Mouse (Mus musculus) retina, embryonic 14.5 days (tissue): ENCODE measurements around the gene Prss35.

Experiments
- DNase-seq: peaks from one replicate; pipeline ENCODE4 v3.0.0-alpha.2; 2015; ENCODE audit warnings: low spot score

Prss35 gene

GRCm38 (mm10) chr9:86734357-86734756, 9.1 kb upstream of the Prss35 start:
- DNase-seq = no peak

GRCm38 (mm10) chr9:86734795-86735194, 8.7 kb upstream of the Prss35 start:
- DNase-seq = no peak

- DNase-seq = no peak
Measured at GRCm38 (mm10) chr9:86736991-86737390, 6.5 kb upstream of the Prss35 start.

- no peak for DNase-seq
Measured at GRCm38 (mm10) chr9:86738067-86738466, 5.4 kb upstream of the Prss35 start.

GRCm38 (mm10) chr9:86738801-86739200, 4.6 kb upstream of the Prss35 start:
- no peak for DNase-seq

- DNase-seq = no peak
Measured at GRCm38 (mm10) chr9:86739971-86740370, 3.5 kb upstream of the Prss35 start.

- peak; percentile 4 for DNase-seq
Measured at GRCm38 (mm10) chr9:86744041-86744440, 592 bp downstream of the Prss35 start.

- DNase-seq = peak; percentile 82
Measured at GRCm38 (mm10) chr9:86745926-86746581, 2.6 kb downstream of the Prss35 start.

GRCm38 (mm10) chr9:86762477-86763376, 19.3 kb downstream of the Prss35 start:
- no peak for DNase-seq

- no peak for DNase-seq
Measured at GRCm38 (mm10) chr9:86764002-86764401, 20.6 kb downstream of the Prss35 start.

- DNase-seq = no peak
Measured at GRCm38 (mm10) chr9:86766991-86767390, 23.5 kb downstream of the Prss35 start.

- no peak for DNase-seq
Measured at GRCm38 (mm10) chr9:86772897-86773296, 29.4 kb downstream of the Prss35 start.

- DNase-seq = no peak
Measured at GRCm38 (mm10) chr9:86773996-86774395, 30.5 kb downstream of the Prss35 start.

GRCm38 (mm10) chr9:86775374-86775773, 31.9 kb downstream of the Prss35 start:
- no peak for DNase-seq

GRCm38 (mm10) chr9:86777309-86777708, 33.9 kb downstream of the Prss35 start:
- no peak for DNase-seq

- no peak for DNase-seq
Measured at GRCm38 (mm10) chr9:86778212-86778611, 34.8 kb downstream of the Prss35 start.

GRCm38 (mm10) chr9:86781426-86781825, 38.0 kb downstream of the Prss35 start:
- DNase-seq = no peak

- DNase-seq = no peak
Measured at GRCm38 (mm10) chr9:86782836-86783235, 39.4 kb downstream of the Prss35 start.

GRCm38 (mm10) chr9:86789186-86789585, 45.7 kb downstream of the Prss35 start:
- no peak for DNase-seq

GRCm38 (mm10) chr9:86791927-86792326, 48.5 kb downstream of the Prss35 start:
- no peak for DNase-seq

- peak; percentile 13 for DNase-seq
Measured at GRCm38 (mm10) chr9:86795236-86795635, 51.8 kb downstream of the Prss35 start.

- DNase-seq = no peak
Measured at GRCm38 (mm10) chr9:86797553-86797952, 54.1 kb downstream of the Prss35 start.

GRCm38 (mm10) chr9:86798129-86798528, 54.7 kb downstream of the Prss35 start:
- no peak for DNase-seq
